Mouse (Mus musculus): ENCODE results near the gene Upp2.

Gene Upp2

DNA sequence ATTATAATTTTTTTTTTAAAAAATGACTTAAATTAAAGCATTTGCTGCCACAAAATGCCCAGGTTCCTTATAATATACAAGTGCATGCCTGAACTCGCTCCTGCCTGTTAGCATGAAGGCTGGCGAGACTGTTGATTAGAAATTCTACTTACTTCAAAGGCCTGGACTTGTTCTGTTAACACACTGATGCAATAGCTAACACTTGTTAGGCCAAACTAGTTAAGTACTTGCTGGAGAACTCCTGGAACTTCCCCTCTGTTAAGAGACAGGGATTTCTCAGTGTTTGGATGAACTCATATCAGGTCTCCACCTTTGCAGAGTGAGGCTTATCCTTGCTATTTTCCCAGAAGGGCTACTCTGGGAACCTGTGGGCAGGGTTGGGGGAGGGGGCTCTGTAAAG is 105.4 kb downstream of the Upp2 start:
- no peak for DNase-seq (ENCODE audit: low spot score in 2 of 2)

DNA sequence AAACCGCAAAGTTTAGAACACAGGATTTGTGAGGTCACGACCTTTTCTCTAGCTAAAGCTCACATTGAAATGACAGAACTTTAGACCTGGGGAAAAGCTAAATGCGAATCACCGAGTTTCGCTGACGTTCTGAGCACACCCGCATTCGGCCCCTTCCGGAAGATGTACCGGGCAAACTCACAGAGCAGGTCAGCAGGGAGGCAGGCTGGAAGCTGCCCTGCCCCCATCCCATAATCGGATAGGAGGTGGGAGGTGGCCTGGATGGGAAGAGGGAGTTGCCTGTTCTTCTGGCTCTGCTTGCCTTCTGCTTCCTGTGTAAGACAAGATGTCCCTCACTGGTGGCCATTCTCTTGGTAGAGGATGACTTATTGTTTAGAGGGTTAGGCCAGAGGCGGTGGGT is 112.9 kb downstream of the Upp2 start:
- DNase-seq (ENCODE audit: low spot score in 2 of 2), result no peak

DNA sequence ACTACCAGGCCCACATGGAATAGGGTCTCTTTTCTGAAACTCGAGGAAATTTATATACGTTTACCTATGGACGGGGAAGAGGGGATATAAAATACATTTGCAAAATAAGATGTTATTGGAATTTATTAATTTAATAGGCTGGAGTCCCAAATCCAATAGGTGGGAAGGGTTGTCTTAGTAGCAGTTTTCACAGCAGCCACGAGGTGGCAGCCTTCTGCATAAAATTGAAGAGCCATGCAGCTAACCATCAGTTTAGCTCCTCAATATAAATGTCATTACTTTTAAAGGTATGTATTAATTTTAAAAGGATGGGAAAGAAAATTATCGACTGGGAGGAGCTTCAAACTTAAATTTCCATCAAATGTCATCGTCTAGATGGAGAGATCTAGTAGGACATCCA is 113.7 kb downstream of the Upp2 start:
- peak in 1 of 2 experiments; percentile 32 for DNase-seq (ENCODE audit: low spot score in 2 of 2)

DNA sequence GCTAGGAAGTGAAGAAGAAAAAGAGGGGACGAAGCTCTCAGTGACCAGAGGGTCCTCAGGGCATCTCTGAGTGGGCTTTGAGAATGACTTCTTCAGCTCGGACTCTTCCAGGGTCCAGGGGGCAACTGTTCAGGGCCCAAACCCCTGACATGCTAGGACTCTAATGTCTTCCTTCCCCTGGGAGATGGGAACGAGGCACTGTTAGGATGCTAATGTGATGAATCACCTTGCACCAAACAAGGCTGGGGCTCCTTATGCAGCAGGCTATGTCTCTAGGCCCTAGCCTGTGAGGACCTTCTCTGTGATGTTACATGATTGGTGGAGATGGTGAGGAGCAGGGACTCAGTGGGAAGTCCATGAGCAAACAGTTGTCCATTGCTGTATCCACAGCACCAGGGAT is 114.3 kb downstream of the Upp2 start:
- no peak for DNase-seq (ENCODE audit: low spot score in 2 of 2)

DNA sequence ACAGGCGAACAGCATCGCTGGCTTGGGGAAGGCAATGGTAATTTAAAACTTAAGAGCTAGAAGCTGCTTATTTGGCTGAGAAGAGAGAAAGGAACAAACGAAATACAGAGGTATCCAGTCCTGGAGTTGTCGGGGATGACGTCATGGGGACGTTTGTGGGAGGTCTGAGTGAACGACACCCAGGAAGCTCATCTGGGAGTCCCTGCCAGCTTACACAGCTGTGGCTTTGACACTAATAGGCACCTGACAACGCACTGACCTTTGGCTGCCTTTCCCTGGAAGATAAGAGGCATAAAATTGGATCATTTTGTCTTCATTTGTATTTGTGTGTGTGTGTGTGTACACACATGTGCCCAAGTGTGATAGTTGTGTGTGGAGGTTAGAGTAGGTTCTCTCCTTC is 130.4 kb downstream of the Upp2 start:
- DNase-seq (ENCODE audit: low spot score in 2 of 2), result no peak

DNA sequence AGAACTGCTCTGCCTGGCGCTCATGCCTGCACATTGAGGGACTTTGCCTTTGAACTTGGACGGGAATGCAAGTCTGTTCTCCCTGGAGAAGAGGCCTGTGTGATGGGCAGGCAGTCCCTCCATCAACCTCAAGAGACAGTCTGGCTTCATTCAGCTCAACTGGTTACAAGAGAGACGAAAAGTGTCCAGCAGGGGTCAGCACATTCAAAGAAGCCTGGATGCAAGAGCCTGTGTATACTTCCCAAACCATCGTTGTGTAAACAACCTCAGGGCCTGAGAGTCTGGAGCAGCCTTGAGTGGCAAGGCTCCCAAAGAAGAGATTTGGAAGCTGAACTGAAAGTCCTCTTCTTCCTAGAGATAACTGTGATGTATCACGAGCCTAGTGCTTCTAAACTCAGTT is 132.8 kb downstream of the Upp2 start:
- DNase-seq (ENCODE audit: low spot score in 2 of 2), result peak; percentile 29 to 65

DNA sequence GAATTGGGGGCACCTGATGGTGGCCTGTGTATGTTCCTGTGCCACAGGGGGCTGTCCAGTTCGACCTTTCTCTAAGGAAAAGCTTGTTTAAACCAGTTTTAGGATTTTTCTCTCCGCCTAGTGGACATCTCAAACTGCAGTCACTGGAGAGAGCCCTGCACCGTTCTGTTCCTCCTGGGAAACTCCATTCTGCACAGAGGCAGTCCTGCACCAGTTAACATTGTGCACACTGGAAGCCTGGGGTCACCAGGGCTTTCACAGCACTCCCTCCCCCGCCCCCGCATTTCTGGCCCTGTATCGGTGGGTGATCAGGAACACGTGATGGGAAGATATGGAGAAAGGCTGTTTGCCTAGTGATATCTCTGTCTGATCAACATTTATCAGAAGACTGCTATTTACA is 133.3 kb downstream of the Upp2 start:
- no peak for DNase-seq (ENCODE audit: low spot score in 2 of 2)

DNA sequence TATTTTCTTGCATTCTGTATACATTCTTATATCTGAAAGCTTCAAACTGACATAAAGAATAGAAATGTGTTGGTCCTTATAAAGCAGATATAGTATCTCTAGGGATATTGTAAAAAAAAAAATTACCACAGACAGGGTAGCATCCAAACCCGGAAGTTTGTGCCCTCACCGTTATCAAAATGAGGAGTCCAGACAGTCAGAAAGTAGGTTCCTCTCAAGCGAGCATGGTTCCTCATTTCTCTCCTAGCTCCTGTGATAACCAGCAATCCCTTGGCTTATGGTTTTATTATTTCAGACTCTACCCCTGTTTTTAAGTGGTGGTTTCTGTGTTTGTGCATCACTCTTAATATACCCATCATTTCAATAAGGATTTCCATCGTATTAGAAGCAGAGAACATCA is 134.5 kb downstream of the Upp2 start:
- DNase-seq (ENCODE audit: low spot score in 2 of 2), result no peak

DNA sequence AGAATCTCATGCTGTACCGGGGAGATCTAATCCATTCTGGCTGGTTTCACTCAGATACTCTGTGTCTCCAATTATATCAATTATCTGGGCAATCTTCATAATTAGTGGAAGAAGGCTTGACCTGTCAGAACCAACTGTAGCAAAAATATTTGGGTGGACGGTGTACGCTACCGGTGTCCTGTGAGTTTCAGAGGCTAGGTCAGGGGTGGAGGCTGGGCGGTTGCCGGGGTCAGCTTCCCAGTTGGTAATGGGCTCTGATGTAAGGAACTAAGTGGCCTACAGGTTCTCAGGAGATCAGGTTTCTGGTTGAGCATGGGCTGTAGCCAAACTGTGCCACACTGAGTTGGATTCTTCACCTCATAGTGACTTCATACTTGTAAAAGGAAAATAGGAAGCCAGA is 136.1 kb downstream of the Upp2 start:
- no peak for DNase-seq (ENCODE audit: low spot score in 2 of 2)

DNA sequence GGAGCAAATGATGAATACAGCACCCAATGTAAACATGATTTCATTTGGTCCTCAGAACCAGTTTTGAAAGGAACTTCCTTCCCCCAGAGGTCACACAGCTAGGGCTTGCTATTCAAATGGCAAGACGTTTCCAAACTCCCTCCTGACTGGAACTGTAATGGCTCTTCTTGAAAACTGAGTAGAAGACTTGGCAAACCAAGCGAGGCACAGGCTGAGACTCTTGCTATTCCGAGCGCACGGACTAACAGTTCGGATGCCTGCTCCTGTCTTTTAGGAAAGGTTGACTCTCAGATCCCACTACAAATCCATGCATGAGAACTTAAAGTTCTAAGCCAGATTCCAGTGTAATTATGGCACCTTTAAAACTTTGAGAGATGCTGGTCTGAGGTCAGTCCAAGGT is 136.5 kb downstream of the Upp2 start:
- DNase-seq (ENCODE audit: low spot score in 2 of 2), result no peak

DNA sequence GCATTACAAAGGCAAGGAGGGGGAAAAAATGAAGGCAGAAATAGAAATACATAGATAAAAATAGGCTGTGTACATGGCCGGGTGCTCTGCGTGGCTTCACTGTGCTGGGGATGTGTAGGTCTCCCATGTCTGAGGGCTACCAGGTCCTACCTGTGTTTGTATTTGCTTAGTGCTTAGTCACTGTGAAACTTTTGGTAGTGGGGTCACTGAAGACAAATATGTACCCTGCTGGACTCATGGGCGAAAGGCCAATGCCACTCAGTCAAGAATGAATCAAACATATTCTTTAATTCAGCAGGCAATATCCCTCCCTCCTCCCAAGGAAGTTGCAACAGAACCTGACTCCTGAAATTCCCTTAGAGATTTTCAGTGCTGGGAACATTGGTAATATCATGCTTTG is 137.5 kb downstream of the Upp2 start:
- DNase-seq (ENCODE audit: low spot score in 2 of 2), result no peak

DNA sequence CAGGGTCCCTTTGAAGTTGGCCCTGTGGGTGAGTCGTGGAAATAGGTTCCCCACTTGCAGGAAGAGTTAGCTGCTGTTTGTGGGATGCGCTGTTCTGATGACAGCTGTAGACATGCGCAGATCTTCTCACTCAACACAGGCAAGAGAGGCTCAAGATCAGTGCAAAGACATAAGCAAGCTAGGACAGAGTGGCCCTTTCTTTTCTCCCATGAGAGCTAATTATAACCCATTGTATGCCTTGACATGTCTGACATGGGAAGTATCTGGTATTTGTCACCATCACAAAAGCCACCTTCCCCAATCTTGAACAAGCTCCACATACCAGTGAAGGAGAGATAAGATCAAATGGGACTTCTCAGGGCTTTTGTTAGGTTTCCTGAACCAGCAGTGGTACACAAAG is 140.6 kb downstream of the Upp2 start:
- DNase-seq (ENCODE audit: low spot score in 2 of 2), result no peak

DNA sequence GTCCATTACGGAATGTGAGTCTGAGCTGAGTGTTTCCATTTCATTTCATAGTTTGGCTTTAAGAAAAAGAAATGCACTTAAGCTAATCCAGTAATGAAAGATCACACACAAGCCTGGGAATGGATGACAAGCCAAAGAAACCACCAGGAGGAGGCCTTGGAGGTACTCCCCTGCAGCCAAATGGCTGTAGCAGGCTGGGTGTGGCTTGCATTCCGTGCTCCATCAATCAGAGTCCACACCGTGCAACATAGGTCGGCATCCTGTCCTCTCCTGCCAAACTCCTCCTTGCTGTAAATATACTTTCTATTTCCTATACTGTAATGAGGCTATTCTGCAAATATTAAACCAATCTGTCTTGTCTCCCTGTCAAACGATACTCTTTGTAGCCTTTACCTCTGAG is 143.1 kb downstream of the Upp2 start:
- DNase-seq (ENCODE audit: low spot score in 2 of 2), result no peak

DNA sequence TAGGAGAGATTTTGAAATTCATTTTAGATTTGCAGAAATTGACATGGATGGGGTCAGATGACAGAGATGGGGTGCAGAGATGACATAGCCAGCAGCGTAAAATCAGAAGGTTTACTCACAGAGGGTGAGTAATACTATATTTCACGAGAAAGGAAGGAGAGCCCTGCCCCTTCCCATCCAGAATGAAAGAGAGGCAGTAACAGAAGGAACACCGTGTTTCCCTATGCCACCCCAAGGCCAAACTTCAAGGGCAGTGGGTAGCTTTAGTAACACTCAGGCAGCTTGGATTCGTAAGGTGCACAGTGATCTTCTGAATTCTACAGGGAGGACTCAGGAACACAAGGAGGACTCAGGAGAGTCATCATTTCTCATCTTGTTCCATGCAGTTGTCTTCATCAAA is 144.0 kb downstream of the Upp2 start:
- DNase-seq (ENCODE audit: low spot score in 2 of 2), result no peak

DNA sequence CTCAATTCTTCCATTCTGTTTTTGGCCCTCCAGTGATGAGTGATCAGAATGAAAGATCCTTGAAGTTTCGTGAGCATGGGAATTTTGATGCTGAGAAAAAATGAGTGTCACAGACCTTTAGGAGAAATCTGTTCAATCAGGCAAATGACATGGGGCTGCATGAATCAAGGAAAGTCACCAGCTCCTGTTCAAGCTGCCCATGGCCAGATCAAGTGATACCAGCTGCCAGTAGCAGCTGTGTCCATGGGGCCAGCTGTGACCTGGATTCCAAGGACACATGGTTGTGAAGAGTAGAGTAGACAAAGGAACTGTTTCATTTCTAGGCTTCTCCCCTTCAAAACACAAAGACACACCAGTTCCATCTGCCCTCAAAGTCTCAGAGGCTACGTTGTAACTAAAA is 144.4 kb downstream of the Upp2 start:
- DNase-seq (ENCODE audit: low spot score in 2 of 2), result no peak

DNA sequence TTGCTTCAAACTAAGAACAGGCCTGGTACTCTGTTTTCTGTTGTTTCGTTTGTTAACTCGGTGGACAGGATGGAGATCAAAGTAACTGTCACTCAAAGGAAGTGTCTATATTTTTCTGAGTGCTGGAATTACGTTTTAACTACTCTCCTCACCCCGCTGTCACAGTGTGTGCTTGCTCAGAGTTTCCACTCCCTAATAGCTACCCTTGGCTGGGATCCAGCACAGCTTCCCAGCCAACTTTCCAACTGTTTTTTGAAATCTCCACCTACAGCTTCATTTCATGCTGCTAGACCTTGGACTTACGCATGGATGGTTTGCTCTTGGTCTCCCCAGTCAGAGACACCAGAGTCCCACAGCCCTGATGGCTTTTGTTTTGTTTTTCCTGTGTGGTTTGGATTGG is 144.8 kb downstream of the Upp2 start:
- peak; percentile 69 to 84 for DNase-seq (ENCODE audit: low spot score in 2 of 2)

DNA sequence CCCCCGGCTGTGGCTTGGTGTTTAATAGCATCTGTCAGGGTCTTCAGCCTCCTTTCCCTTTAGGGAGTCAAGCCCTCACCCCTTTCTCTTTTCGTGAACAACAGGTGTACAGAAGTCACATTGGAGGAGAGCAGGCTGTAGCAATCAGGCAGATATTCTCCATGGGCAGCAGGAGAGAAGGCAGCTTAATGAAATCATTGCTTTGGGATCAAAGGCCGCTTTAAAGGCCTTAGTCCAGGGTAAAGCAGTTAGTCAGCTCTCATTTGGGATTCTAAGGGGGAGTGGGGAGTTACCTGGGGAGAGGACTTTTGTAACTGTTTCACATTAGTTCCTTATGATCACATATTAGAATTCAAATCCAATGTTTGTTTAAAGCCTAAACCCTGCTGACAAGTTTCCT is 150.8 kb downstream of the Upp2 start:
- DNase-seq (ENCODE audit: low spot score in 2 of 2), result no peak

DNA sequence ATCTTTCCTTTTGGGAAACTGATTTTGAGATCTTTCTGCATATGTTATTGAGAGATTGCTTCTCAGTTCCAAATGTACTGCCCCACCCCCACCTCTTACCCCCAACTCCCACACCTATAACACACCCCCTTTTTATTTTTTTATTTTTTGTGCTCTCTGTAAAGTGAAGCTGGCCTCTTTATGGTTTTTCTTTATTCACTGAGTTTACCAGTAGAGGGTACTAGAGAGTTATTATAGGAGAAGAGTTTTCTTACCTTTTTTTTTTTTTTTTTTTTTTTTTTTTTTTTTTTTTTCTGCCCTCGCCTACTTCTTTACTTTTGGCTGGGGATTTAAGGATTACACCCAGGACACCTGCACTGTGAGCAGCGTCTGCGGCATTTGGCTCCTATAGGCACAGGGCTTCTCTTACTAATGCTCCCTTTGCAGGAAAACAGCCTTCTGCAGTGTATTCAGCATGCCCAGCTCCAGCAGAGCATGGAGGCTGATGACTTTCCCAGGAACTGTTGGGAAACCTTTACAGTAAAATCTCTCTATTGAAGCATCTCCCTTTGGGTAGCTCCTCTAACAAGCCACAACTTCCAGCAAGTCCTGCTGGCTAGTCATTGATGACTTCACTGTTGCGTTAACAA is 170.2 kb downstream of the Upp2 start:
- no peak for DNase-seq (ENCODE audit: low spot score in 2 of 2)

DNA sequence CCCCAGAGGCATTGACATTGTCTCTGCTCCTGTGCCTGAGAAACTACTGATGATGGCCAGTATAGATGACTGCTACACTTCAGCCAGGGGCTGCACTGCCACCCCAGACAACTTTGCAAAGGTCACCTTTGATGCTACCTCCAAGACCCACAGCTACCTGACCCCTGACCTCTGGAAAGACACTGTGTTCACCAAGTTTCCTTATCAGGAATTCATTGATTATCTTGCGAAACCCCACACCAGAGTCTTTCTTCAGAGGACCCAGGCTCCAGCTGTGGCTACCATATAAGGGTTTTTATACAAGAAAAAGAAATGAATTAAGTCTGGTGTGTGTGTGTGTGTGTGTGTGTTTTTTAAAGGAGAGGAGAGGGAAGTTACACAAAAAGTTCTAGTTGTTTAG is 174.1 kb downstream of the Upp2 start:
- DNase-seq (ENCODE audit: low spot score in 2 of 2), result no peak

DNA sequence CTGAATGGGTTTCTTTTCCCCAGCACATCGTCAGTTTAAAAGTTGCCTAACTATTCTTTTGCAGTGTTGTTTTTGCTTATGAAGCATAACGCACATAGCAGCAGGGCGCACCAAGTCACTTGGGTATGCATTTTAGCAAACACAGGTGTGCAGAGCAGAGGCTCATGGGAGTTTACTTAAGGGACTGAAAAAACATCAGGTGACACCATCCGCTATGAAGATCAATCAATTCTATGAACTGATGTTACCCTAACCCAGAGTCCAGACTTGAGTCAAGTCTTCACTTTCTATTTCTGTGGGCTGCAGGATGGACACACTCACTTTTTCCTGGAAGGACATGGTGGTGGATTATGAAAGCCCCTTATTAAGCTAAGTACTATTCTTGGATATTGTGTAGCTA is 174.9 kb downstream of the Upp2 start:
- no peak for DNase-seq (ENCODE audit: low spot score in 2 of 2)

DNA sequence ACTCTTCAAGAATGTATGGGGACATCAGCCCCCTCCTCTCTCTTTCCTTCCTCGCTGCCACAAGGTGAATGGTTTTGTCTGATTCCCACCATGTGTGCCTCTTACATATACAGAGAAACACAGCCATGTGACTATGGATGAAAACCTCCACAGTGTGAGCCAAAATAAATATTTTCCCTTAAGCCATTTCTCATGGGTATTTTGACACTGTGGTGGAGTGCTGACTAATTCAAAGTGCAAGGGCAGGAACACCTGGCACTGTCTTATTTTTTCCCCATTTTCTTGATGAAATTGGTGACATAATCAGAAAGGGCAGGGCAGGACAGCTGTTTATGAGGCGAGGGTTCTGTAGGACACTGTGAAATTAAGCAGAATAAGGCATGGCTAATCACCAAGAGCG is 176.3 kb downstream of the Upp2 start:
- DNase-seq (ENCODE audit: low spot score in 2 of 2), result peak; percentile 6

DNA sequence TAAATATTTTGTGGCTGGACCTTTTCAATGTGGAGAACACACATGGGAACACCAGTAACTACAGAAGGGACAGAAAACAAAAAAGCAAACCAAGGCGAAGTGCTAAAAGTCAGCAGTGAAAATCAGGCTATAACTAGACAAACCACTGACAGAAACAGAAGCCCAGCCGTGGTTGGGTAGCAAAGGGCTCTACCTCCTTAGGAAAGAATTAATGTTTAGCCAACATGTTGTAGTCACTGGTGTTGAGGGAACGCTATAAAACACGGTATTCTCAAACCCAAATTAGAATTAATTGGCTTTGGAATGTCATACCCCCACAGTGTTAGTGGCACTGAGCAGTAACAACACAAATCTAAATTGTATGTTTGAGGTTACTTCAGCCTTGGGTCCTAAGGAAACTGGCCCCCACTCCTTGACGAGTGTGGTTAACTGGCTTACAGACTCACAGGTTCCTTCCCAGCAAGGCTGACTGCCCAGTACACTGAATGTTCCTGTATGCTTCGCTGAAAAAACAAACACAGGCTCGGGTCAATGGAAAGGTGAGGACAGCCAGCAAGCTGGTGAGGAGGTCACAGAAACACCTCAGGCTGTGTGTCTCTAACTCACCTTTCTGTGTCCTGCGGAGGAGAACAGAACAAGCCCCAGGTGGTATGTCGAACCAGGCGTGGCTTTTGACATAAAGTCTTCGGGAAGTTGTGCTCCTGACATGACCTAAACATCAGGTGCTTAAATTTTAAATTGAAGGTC is 180.6 kb downstream of the Upp2 start:
- DNase-seq (ENCODE audit: low spot score in 2 of 2), result no peak

DNA sequence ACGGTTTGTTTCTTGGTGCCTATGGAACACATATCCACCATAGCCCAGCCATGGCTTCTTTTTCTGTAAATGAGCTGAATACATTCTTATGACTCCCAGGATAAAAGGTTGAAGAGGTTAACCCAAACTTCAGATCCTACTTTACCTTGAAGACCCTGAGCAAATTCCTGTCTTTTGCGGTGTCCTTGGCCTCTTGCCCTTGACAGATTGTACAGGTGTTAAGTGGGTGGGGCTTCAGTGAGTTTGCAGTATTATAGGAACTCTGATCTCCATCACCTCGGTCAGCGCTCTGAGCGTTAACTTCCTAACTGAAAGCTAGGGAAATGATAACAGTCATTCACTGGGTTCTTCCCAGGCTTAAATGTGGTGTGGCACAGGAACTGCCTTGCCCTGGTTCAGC is 181.2 kb downstream of the Upp2 start:
- DNase-seq (ENCODE audit: low spot score in 2 of 2), result no peak

DNA sequence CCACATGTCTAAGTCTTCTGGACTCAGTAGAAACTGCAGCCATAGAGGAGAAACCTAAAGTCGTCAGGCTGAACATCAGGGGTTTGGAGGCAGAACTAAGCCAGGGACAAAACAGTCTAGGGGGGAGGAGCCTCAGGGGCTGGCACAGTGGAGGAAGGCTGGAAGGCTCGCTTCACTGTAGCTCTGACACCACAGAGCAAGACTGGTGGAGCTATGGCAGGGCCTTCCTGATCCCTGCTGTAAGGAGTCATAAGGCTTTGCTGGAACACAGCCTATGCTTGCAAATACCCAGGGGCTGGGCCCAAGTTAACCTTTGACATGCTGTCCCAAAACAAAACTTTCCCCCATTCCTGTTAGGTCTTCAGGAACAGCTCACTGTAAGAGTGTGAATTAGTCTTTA is 185.8 kb downstream of the Upp2 start:
- DNase-seq (ENCODE audit: low spot score in 2 of 2), result no peak

All from heart, adult 9 months (tissue).